Mouse (Mus musculus) embryo, embryonic 10.5 days (tissue): ENCODE results near the gene Krt36.

ENCODE experiments used
- DNase-seq: peaks from one replicate; pipeline ENCODE4 v3.0.0-alpha.2; 2015; ENCODE audit warnings: low spot score

Gene Krt36

DNA sequence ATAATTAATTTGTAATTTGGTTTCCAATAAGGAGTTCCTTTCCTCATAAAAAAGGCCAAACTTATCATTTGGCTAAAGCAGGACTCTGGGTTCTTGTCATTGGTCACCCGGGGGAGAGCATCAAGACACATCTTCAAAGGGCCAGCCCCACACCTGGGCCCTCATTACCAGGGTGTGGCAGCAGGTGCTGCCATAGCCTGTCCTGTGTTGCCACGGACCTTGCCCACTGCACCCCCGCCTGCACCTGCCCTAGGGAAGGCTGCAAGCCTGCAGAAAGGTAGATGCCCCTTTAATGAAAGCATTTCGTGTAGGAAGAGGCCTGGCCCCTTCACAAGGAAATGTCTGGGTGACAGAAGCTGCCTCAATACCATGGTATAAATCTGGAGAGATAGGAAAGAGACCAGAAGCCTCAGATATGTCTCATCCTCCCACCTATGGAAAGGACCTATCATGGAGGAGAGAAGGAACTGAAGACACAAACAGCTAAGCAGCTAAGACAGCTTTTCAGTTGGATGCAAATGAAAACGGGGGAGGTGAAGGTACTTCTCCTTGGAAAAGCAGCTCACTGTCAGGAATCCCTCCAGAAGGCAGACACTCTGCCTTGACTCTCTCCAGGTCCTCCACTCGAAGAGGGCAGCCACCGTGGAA, 16.9 kb downstream of the Krt36 start:
- DNase-seq = no peak

DNA sequence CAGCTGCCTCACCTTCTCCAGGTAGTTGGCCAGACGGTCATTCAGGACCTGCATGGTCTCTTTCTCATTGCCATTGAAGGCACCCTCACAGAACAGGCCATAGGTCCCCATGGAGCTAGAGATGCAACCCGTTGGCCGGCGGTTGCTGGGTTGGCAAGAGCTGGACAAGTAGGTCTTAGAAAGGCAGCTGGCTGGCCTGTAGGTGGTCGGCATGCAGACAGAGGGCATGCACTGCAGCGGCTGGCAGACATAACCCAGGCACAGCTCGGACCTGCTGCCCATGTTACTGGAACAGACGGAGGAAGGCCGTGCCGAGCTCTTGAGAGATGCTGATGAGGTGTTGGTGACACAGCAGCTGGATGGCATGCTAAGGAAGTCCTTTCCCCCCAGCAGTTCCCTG, 17.6 kb downstream of the Krt36 start, which contains the start of gene Krt32:
TSS of gene Krt32 (minus strand) at position 366 of the 400 bp plus-strand sequence.
- DNase-seq = no peak

DNA sequence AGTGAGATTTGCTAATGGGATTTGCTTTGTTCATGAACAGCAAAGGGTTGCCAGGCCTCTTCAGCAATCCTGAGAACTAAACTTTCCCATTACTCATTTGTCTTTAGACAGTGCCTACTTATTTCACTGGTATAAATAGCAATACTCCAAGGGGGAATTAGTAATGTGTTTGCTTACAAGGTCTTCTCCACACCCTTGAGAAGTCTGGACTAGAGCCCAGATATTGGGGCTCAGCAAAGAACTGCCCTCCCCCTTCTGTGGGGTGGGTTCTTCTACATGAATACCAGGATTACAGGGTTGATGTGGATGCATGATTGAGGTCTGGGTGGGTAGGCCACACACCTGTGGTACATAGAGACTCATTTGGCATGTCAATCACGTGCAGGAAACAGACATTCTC, 31.6 kb downstream of the Krt36 start:
- DNase-seq = no peak

DNA sequence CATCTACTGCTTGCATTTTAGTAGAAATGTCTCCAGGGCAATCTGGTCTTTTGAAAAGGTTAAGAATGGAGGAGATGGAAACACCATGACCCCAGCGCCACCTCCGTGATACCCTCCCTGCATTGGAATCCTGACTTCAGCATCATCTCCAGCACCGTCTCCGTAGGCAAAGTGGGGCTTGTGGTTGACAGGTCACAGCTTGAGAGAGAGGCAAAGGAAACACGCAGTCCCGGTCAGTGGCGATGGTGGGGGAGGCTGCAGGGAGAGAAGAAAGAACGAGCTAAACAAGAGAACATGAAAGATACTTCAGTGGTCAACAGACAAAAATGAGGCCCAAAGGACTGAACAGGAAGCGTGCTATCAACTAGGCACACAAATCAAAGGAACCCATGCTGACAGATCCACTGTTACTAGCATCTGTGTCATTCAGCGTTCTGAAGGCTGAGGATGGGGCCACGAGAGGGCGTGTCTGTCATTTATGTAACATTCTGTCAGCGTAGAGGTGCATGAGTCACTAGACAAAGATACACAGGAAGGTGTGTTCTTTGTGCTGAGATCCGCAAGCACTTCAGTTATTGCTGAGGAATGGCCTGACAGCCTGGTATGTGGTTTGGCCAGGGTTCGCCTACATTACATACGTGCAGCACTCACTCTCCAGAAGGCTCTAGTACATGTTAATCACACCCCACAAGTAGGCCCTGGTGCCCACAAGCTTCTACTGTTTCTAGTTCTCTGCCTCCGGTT, 38.0 kb downstream of the Krt36 start:
- DNase-seq = peak; percentile 1

DNA sequence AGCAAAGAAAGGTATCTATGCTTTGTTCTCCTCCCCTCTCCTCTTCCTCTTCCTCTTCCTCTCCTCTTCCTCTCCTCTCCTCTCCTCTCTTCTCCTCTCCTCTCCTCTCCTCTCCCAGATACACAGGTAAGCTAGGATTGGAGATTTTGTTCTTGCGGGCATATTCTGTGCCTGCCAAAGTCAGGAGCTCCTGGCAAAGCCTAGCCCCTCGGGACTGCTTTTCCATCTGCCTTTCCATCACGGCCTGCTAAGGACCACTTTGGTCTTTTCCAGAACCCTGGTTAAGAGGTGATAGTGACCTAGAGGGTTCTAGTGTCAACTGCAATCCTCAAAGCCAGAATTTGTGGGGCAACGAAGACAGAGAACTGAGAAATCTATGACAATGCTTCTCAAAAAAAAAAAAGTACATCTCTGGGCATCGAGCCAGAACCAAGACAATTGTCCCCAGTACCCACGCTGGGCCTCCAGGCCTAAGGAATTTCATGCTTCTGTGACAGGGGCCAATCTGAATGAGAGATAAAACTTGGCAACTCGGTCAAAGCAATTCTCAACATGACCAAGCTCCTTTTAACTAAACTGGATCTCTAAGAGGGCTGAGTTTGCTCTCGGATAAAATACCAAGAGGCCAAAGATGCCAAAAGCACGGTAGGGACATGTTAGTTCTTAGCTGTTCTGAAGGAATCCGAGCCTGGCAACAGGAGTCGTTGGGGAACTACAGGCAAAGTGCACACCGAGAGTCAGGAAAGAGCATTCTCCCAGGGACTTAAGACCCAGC, 39.0 kb downstream of the Krt36 start:
- DNase-seq = no peak

DNA sequence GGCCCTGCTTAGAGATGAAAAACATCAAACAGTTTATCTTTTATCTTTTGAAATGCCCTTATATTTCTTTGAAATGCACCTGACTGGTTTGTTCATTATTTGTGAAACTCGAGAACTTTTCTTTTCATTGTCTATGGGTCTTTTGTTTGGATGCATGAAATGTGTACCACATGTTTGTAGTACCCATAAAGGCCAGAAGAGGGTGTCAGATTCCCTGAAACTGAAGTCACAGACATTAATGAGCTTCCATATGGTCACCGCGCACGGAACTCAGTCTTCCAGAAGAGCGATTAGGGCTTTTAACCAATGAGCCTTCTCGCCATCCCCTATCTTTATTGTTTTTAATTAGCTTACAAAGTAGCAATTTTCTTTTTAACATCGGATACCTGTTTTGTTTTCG, 46.6 kb downstream of the Krt36 start:
- DNase-seq = peak; percentile 53

DNA sequence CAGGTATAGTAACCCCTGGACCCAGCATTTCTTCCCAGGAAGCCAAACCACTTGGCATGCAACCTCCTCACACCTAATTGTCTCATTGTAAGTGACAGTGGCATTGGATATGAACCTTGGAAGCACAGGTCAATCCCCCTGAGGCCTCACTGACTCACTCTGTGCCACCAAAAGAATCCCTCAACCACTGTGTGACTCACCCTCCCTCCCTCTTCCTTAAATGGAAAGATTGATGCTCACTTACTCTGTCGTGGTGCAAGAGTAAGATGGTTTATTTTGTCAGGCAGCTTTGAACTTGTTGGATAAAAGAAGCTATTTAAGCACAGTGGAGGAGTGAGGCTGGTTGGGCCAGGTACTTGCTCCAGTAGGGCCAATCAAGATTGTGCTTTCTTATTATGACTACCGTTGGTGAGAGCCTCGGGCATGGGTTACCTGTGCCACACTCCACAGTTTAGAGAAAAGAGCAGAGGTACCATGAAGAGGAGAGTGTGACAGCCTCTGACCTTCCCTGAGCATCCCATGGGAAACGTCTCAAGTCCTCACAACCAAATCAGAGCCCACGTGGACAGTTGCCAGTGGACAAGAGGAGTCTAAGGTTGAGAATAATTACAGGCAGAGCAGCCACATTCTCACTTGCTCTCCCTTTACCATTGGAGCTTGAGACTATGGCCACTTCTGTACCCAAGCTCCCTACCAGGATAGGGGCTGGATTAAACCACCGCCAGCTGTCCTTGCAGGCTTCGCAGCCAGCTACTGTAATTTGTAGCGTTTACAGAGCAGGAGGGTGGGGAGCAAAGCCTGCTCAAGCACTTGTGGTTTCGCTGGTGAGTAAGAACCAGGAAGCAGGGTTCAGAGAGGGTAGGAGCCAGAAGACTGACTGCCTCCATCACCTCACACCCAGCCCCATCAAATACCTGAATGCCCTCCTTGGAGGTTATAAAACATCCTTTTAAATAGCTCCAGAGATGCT, 49.5 kb downstream of the Krt36 start:
- DNase-seq = no peak
